Mouse (Mus musculus) cerebellum, adult 2 months (tissue): ENCODE measurements around the gene Kctd3. TPM values are rescaled to one million over a fixed set of nuclear protein-coding genes. Genes with fewer than 3 reads are reported as not detected.

Experiments used
- DNase-seq, 2 experiments: peaks; one replicate each; pipeline ENCODE4 v3.0.0; 2021
- H3K27ac ChIP-seq: fragments of 200-500 bp; 2 replicates; pipeline ENCODE4 v1.5.1; 2012; ENCODE audit warnings: low read length, control low read depth, inconsistent platforms; ENCODE audit not compliant: insufficient read depth
- H3K27me3 ChIP-seq: fragments of 200-500 bp; 2 replicates; pipeline ENCODE4 v1.6.1; 2012; ENCODE audit warnings: inconsistent platforms, mild to moderate bottlenecking, low read length, moderate library complexity; ENCODE audit not compliant: control insufficient read depth, insufficient read depth
- H3K4me1 ChIP-seq: fragments of 200-500 bp; 2 replicates; pipeline ENCODE4 v1.6.1; 2011; ENCODE audit warnings: low read length; ENCODE audit not compliant: control insufficient read depth, insufficient read depth
- H3K4me3 ChIP-seq: fragments of 200-500 bp; replicated peaks from 2 replicates; pipeline ENCODE3; 2011; ENCODE audit warnings: mild to moderate bottlenecking, low read depth, low read length, control low read depth; ENCODE audit not compliant: insufficient read depth
- CTCF ChIP-seq: fragments of 200-500 bp; IDR thresholded peaks from 2 replicates; pipeline ENCODE4 v1.5.1; 2011; ENCODE audit warnings: low read depth, mild to moderate bottlenecking, control low read depth, low read length, moderate library complexity, borderline replicate concordance; ENCODE audit not compliant: insufficient read depth
- POLR2A ChIP-seq: fragments of 200-500 bp; IDR thresholded peaks from 2 replicates; pipeline ENCODE4 v1.6.1; 2011; ENCODE audit warnings: low read length, control low read depth, borderline replicate concordance; ENCODE audit not compliant: insufficient read depth
- WGBS: fragments of 180-500 bp; shearing (Covaris S2); methylation state at CpG from one replicate; pipeline ENCODE4 v1.1.7; 2018; 5-methylcytosine and 5-hydroxymethylcytosine counted together
- polyA plus RNA-seq: library from polyadenylated mRNA; depleted of rRNA; stranded (reverse); fragments of >200 nt; gene quantifications from 2 replicates; pipeline ENCODE4 v1.2.3, GENCODE M21; 2012

Gene Kctd3
- polyA plus RNA-seq, 1 experiment = 99.9 TPM

GRCm38 (mm10) chr1:188937246-188937780, 70.3 kb downstream of the Kctd3 start:
- 93% methylated on average over 14 of the region's 14 CpGs for WGBS
- Histone ChIP-seq H3K27ac (no peak overlapping the region), H3K4me3 (no peak overlapping the region), H3K4me1 (no peaks in the 10 kb centered on the region), H3K27me3 (no peaks in the 10 kb centered on the region)
- DNase-seq = no peak
- TF ChIP-seq CTCF (no peak), POLR2A (no peak)
